Mouse (Mus musculus): Measurements from ENCODE around the gene Nrf1. TPM values are rescaled to one million over a fixed set of nuclear protein-coding genes. Genes with fewer than 3 reads are reported as not detected.
A peak's percentile ranks its signal among the peaks of the same experiment; 100 is the strongest.

Gene Nrf1
- polyA plus RNA-seq, 1 experiment from 2014 or later: 60.9 TPM

- Histone ChIP-seq H3K4me2 (replicated peaks; ENCODE audit: low read depth, low read length) (no peak overlapping the region), H3K36me3 (ENCODE audit: control insufficient read depth, insufficient read depth, low read length) (no peaks in the 10 kb centered on the region), H3K4me3 (ENCODE audit: low read depth, low read length) (no peak overlapping the region), H3K27me3 (ENCODE audit: control insufficient read depth, insufficient read depth, low read length) (peaks cover 28% of the 10 kb centered on the region), H3K9me3 (ENCODE audit: control insufficient read depth, low read depth, low read length) (no peaks in the 10 kb centered on the region), H3K27ac (ENCODE audit: low read length) (no peak overlapping the region), H3K4me1 (ENCODE audit: control insufficient read depth, insufficient read depth, low read length) (peaks cover 17% of the 10 kb centered on the region), H3K9ac (replicated peaks; ENCODE audit: low read depth, low read length) (no peak overlapping the region)
- 73% methylated on average over 12 of the region's 12 CpGs for WGBS
- no peak for ATAC-seq (ENCODE audit: insufficient number of reproducible peaks, insufficient read depth, low FRiP score, low read depth)
Measured at GRCm38 (mm10) chr6:30169148-30169547, 121.4 kb downstream of the Nrf1 start.

- WGBS: 25% methylated on average over 8 of the region's 8 CpGs
- Histone ChIP-seq H3K27ac (ENCODE audit: low read length) (no peak overlapping the region), H3K36me3 (ENCODE audit: control insufficient read depth, insufficient read depth, low read length) (no peaks in the 10 kb centered on the region), H3K9ac (replicated peaks; ENCODE audit: low read depth, low read length) (no peak overlapping the region), H3K27me3 (ENCODE audit: control insufficient read depth, insufficient read depth, low read length) (peaks cover 41% of the 10 kb centered on the region), H3K4me2 (replicated peaks; ENCODE audit: low read depth, low read length) (no peak overlapping the region), H3K4me1 (ENCODE audit: control insufficient read depth, insufficient read depth, low read length) (peaks cover 19% of the 10 kb centered on the region), H3K4me3 (ENCODE audit: low read depth, low read length) (no peak overlapping the region), H3K9me3 (ENCODE audit: control insufficient read depth, low read depth, low read length) (no peaks in the 10 kb centered on the region)
- no peak for ATAC-seq (ENCODE audit: insufficient number of reproducible peaks, insufficient read depth, low FRiP score, low read depth)
Measured at GRCm38 (mm10) chr6:30171226-30171625, 123.4 kb downstream of the Nrf1 start.

GRCm38 (mm10) chr6:30171967-30172366 is 124.2 kb downstream of the Nrf1 start:
- 22% methylated on average over 10 of the region's 10 CpGs for WGBS
- no peak for ATAC-seq (ENCODE audit: insufficient number of reproducible peaks, insufficient read depth, low FRiP score, low read depth)
- no peak overlapping the region for H3K27ac ChIP-seq (ENCODE audit: low read length)
- H3K4me3 ChIP-seq (ENCODE audit: low read depth, low read length): no peak overlapping the region
- H3K36me3 ChIP-seq (ENCODE audit: control insufficient read depth, insufficient read depth, low read length): no peaks in the 10 kb centered on the region
- H3K27me3 ChIP-seq (ENCODE audit: control insufficient read depth, insufficient read depth, low read length): peaks cover 41% of the 10 kb centered on the region
- H3K9me3 ChIP-seq (ENCODE audit: control insufficient read depth, low read depth, low read length): no peaks in the 10 kb centered on the region
- H3K4me2 ChIP-seq (replicated peaks; ENCODE audit: low read depth, low read length): no peak overlapping the region
- H3K4me1 ChIP-seq (ENCODE audit: control insufficient read depth, insufficient read depth, low read length): peaks cover 19% of the 10 kb centered on the region
- H3K9ac ChIP-seq (replicated peaks; ENCODE audit: low read depth, low read length): no peak overlapping the region

- WGBS: 10% methylated on average over 8 of the region's 8 CpGs
- H3K9ac ChIP-seq (replicated peaks; ENCODE audit: low read depth, low read length): no peak overlapping the region
- no peaks in the 10 kb centered on the region for H3K36me3 ChIP-seq (ENCODE audit: control insufficient read depth, insufficient read depth, low read length)
- peaks cover 15% of the 10 kb centered on the region for H3K4me1 ChIP-seq (ENCODE audit: control insufficient read depth, insufficient read depth, low read length)
- ATAC-seq (ENCODE audit: insufficient number of reproducible peaks, insufficient read depth, low FRiP score, low read depth): no peak
- no peak overlapping the region for H3K27ac ChIP-seq (ENCODE audit: low read length)
- peaks cover 41% of the 10 kb centered on the region for H3K27me3 ChIP-seq (ENCODE audit: control insufficient read depth, insufficient read depth, low read length)
- H3K4me2 ChIP-seq (replicated peaks; ENCODE audit: low read depth, low read length): peak overlapping the region; percentile 44
- H3K9me3 ChIP-seq (ENCODE audit: control insufficient read depth, low read depth, low read length): no peaks in the 10 kb centered on the region
- peak overlapping the region; percentile 32 for H3K4me3 ChIP-seq (ENCODE audit: low read depth, low read length)
Measured at GRCm38 (mm10) chr6:30172441-30172819, 124.6 kb downstream of the Nrf1 start.

- peak overlapping the region; percentile 36; the same call in 1 of the 2 replicates for H3K9ac ChIP-seq (replicated peaks; ENCODE audit: low read depth, low read length)
- WGBS: under 1% methylated on average over 42 of the region's 44 CpGs
- peak overlapping the region; percentile 52; the same call in 1 of the 2 replicates for H3K27ac ChIP-seq (ENCODE audit: low read length)
- H3K27me3 ChIP-seq (ENCODE audit: control insufficient read depth, insufficient read depth, low read length): peaks cover 43% of the 10 kb centered on the region
- no peaks in the 10 kb centered on the region for H3K9me3 ChIP-seq (ENCODE audit: control insufficient read depth, low read depth, low read length)
- no peaks in the 10 kb centered on the region for H3K36me3 ChIP-seq (ENCODE audit: control insufficient read depth, insufficient read depth, low read length)
- ATAC-seq (ENCODE audit: insufficient number of reproducible peaks, insufficient read depth, low FRiP score, low read depth): 0 out of 2 replicates have a peak, but pooled peaks have one; percentile 1
- H3K4me1 ChIP-seq (ENCODE audit: control insufficient read depth, insufficient read depth, low read length): peaks cover 13% of the 10 kb centered on the region
- peak overlapping the region; percentile 44 for H3K4me2 ChIP-seq (replicated peaks; ENCODE audit: low read depth, low read length)
- peak overlapping the region; percentile 32 for H3K4me3 ChIP-seq (ENCODE audit: low read depth, low read length)
Measured at GRCm38 (mm10) chr6:30172820-30173550, 125.2 kb downstream of the Nrf1 start.

- no peaks in the 10 kb centered on the region for H3K36me3 ChIP-seq (ENCODE audit: control insufficient read depth, insufficient read depth, low read length)
- under 1% methylated on average over 71 of the region's 80 CpGs for WGBS
- H3K4me2 ChIP-seq (replicated peaks; ENCODE audit: low read depth, low read length): peak overlapping the region; percentile 44
- H3K4me1 ChIP-seq (ENCODE audit: control insufficient read depth, insufficient read depth, low read length): peaks cover 13% of the 10 kb centered on the region
- H3K27me3 ChIP-seq (ENCODE audit: control insufficient read depth, insufficient read depth, low read length): peaks cover 51% of the 10 kb centered on the region
- ATAC-seq (ENCODE audit: insufficient number of reproducible peaks, insufficient read depth, low FRiP score, low read depth): peak; percentile 81
- H3K27ac ChIP-seq (ENCODE audit: low read length): peak overlapping the region; percentile 52
- no peaks in the 10 kb centered on the region for H3K9me3 ChIP-seq (ENCODE audit: control insufficient read depth, low read depth, low read length)
- H3K9ac ChIP-seq (replicated peaks; ENCODE audit: low read depth, low read length): peak overlapping the region; percentile 36; the same call in 1 of the 2 replicates
- H3K4me3 ChIP-seq (ENCODE audit: low read depth, low read length): peak overlapping the region; percentile 32
Measured at GRCm38 (mm10) chr6:30173551-30174460, 126.0 kb downstream of the Nrf1 start.

GRCm38 (mm10) chr6:30174461-30175224 is 126.9 kb downstream of the Nrf1 start:
- H3K4me3 ChIP-seq (ENCODE audit: low read depth, low read length): peak overlapping the region; percentile 32
- H3K36me3 ChIP-seq (ENCODE audit: control insufficient read depth, insufficient read depth, low read length): no peaks in the 10 kb centered on the region
- 0 out of 2 replicates have a peak, but pooled peaks have one; percentile 7 for ATAC-seq (ENCODE audit: insufficient number of reproducible peaks, insufficient read depth, low FRiP score, low read depth)
- H3K9ac ChIP-seq (replicated peaks; ENCODE audit: low read depth, low read length): peak overlapping the region; percentile 10; the same call in 1 of the 2 replicates
- under 1% methylated on average over 32 of the region's 33 CpGs for WGBS
- no peaks in the 10 kb centered on the region for H3K9me3 ChIP-seq (ENCODE audit: control insufficient read depth, low read depth, low read length)
- peaks cover 13% of the 10 kb centered on the region for H3K4me1 ChIP-seq (ENCODE audit: control insufficient read depth, insufficient read depth, low read length)
- H3K27ac ChIP-seq (ENCODE audit: low read length): 0 out of 2 replicates have a peak overlapping the region, but pooled peaks have one; percentile 27
- peaks cover 58% of the 10 kb centered on the region for H3K27me3 ChIP-seq (ENCODE audit: control insufficient read depth, insufficient read depth, low read length)
- H3K4me2 ChIP-seq (replicated peaks; ENCODE audit: low read depth, low read length): peak overlapping the region; percentile 44
